Mouse (Mus musculus) intestine, embryonic 14.5 days (tissue): ENCODE results near the gene Nccrp1. TPM values are rescaled to one million over a fixed set of nuclear protein-coding genes. Genes with fewer than 3 reads are reported as not detected.
"Not testable (repeated sequence)": the region's sequence is repeated elsewhere in the genome, so short reads cannot be mapped to it uniquely, and the experiment has no call there.

Experiments
- ATAC-seq: fragments of 200-750 bp; cut with Nextera tagmentation; replicated peaks from 2 replicates; pipeline ENCODE4 v1.8.0; 2017; ENCODE audit warnings: low read depth, moderate number of reproducible peaks, moderate TSS enrichment, moderate library complexity; ENCODE audit not compliant: low FRiP score, low TSS enrichment
- DNase-seq: peaks from one replicate; pipeline ENCODE4 v3.0.0-alpha.2; 2018; ENCODE audit warnings: low spot score
- H3K27ac ChIP-seq: fragments of 300-500 bp; sonication (generic); 2 replicates; pipeline ENCODE4 v1.5.1; 2014; ENCODE audit warnings: low read depth, mild to moderate bottlenecking, control low read depth
- H3K27me3 ChIP-seq: fragments of 300-500 bp; sonication (generic); replicated peaks from 2 replicates; pipeline ENCODE4 v1.6.1; 2014; ENCODE audit warnings: low read length, control low read depth; ENCODE audit not compliant: control insufficient read depth, insufficient read depth
- H3K36me3 ChIP-seq: fragments of 300-500 bp; sonication (generic); 2 replicates; pipeline ENCODE4 v1.6.1; 2014; ENCODE audit warnings: low read length, control low read depth; ENCODE audit not compliant: control insufficient read depth, insufficient read depth
- H3K4me1 ChIP-seq: fragments of 300-500 bp; sonication (generic); replicated peaks from 2 replicates; pipeline ENCODE4 v1.6.1; 2014; ENCODE audit warnings: low read length, control low read depth, mixed read lengths; ENCODE audit not compliant: control insufficient read depth, insufficient read depth
- H3K4me2 ChIP-seq: fragments of 300-500 bp; sonication (generic); 2 replicates; pipeline ENCODE4 v1.6.1; 2014; ENCODE audit warnings: low read length
- H3K4me3 ChIP-seq: fragments of 300-500 bp; sonication (generic); 2 replicates; pipeline ENCODE4 v1.5.1; 2014; ENCODE audit warnings: low read depth, low read length, control low read depth, mixed read lengths
- H3K9ac ChIP-seq: fragments of 300-500 bp; sonication (generic); 2 replicates; pipeline ENCODE4 v1.6.1; 2014; ENCODE audit warnings: mild to moderate bottlenecking, low read length
- H3K9me3 ChIP-seq: fragments of 300-500 bp; sonication (generic); 2 replicates; pipeline ENCODE4 v1.6.1; 2016; ENCODE audit warnings: low read length, control low read depth; ENCODE audit not compliant: control insufficient read depth
- WGBS: fragments of 180-500 bp; shearing (Covaris S2); extraction: QIAGEN DNeasy Blood & Tissue Kit; methylation state at CpG from one replicate; pipeline ENCODE4 v1.1.7; 2014; 5-methylcytosine and 5-hydroxymethylcytosine counted together
- polyA plus RNA-seq: library from polyadenylated mRNA; unstranded; fragments of >200 nt; fragmentation: Nextera tagmentation; extraction: Ambion mirVana; gene quantifications from 2 replicates; pipeline ENCODE4 v1.2.1, GENCODE M21; 2014

Gene Nccrp1
- polyA plus RNA-seq, 1 experiment from 2014 or later = not detected

DNA sequence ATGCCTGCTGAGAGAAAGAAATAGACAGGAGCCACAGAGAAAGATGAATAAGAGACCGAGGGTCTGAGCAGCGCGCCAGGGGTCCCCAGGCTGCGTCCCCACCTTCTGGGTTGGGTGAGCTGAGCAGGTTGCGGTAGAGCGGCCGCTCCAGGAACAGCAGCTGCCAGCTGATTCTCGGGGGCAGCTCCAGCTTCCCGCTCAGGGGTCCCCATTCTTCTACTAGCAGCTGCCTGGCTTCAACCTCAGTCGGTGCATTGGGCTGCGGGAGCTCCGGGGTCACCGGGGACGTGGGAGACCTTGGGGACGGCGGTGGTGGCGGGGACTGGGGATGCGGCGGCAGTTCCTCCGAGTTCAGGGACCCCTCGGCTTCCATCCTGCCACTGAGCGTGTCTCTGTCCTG lies 405 bp downstream of the Nccrp1 start:
- Histone ChIP-seq H3K27ac (no peak overlapping the region), H3K4me3 (peak overlapping the region; percentile 4; the same call in 1 of the 2 replicates), H3K4me2 (peak overlapping the region; percentile 43), H3K4me1 (no peaks in the 10 kb centered on the region), H3K36me3 (no peaks in the 10 kb centered on the region), H3K9ac (no peak overlapping the region), H3K9me3 (no peaks in the 10 kb centered on the region), H3K27me3 (peaks cover 39% of the 10 kb centered on the region)
- ATAC-seq (no peak), DNase-seq (peak; percentile 61)
- WGBS = 4% methylated on average over 22 of the region's 22 CpGs

DNA sequence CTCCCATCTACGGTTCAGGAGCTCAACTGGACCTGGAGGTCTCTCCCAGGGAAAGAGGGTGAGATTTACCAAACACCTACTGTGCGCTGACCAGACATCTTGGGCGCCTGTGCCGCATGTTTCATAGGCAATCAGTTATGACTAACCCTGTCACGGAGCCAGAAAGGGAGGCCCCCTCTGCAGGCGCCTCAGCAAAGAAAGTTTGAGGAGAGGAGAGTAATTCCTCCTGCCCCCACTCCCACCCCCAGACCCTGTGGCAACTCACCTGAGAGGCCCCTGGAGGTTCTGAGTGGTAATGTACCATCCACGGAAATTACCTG lies 1.2 kb downstream of the Nccrp1 start:
- no peaks in the 10 kb centered on the region for H3K36me3 ChIP-seq
- no peak overlapping the region for H3K9ac ChIP-seq
- H3K27me3 ChIP-seq = peaks cover 39% of the 10 kb centered on the region
- H3K4me1 ChIP-seq = no peaks in the 10 kb centered on the region
- 41% methylated on average over 7 of the region's 7 CpGs for WGBS
- no peak overlapping the region for H3K4me2 ChIP-seq
- no peak for DNase-seq
- no peak overlapping the region for H3K27ac ChIP-seq
- no peak overlapping the region for H3K4me3 ChIP-seq
- H3K9me3 ChIP-seq = no peaks in the 10 kb centered on the region
- ATAC-seq = no peak

DNA sequence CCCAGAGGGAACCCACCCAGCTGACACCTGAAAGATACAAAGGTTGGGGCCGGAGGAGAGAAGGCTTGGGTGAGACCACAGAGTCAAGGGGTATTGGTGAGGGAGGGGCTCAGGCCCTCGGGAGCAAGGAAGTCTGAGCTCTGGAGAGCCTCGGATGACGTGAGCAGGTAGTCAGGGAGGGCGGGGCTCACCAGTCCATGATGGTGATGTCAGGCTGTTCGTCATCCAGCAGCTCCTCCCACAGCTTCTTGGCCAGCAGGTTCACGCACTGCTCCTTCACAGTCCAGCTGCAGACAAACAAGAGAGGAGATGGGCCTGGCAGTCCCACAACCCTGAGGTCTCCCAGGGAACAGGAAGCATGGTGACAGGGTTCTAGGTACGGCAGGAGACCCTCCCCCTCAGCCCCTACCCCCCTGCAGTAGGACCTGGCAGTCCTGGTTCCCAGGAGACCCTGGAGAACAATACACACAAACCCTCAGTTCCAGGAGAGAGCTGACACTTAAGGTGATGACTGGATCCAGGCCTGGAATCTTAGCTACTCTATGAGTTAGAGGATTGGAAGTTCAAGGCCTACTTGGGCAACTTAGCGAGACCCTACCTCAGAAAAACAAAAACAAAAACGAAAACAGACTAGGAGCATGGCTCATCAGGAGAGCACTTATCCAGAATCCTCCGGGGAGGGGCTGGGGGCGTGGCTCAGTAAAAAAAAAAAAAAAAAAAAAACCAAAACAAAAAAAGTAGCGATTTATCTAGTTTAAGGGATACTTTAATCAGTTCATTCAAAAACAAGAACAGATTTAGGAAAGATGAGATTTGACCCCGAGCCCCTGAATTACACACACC lies 1.8 kb downstream of the Nccrp1 start:
- WGBS = 26% methylated on average over 14 of the region's 14 CpGs
- peak; percentile 68 for ATAC-seq
- peak; percentile 74 for DNase-seq
- Histone ChIP-seq H3K27me3 (peaks cover 39% of the 10 kb centered on the region), H3K4me2 (no peak overlapping the region), H3K4me3 (no peak overlapping the region), H3K36me3 (no peaks in the 10 kb centered on the region), H3K4me1 (no peaks in the 10 kb centered on the region), H3K9ac (no peak overlapping the region), H3K9me3 (no peaks in the 10 kb centered on the region), H3K27ac (no peak overlapping the region)

DNA sequence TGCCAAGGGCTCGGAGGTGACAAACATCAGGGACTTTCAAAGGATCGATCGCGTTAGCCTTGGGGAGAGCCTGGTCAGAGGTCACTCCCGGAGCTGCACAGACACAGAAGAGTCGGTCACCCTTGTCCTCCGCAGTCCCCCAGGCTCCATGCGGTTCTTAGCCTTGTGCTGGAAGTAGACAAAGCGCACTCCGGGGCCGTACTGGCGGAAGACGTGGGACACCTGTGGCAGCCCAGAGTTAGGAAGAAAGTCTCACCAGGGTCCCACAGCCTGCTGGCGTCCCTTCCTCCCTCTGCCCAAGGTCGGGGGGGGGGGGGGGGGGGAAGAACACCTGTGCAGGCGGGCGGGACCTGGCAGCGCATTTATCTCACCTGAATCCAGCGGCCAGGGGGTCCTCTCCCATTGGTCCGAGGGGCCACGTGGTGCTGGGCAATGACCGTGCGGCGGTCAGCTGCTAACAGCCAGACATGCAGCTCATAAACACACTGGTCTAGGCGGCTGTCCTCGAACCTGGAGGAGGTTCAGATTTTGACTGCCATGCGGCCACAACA lies 2.9 kb downstream of the Nccrp1 start:
- WGBS = 4% methylated on average over 26 of the region's 27 CpGs
- DNase-seq (peak; percentile 69), ATAC-seq (peak; percentile 50; the same call in 1 of the 2 replicates)
- H3K27me3 ChIP-seq = peaks cover 39% of the 10 kb centered on the region
- H3K4me2 ChIP-seq = peak overlapping the region; percentile 34; the same call in 1 of the 2 replicates
- H3K9ac ChIP-seq = no peak overlapping the region
- H3K36me3 ChIP-seq = no peaks in the 10 kb centered on the region
- no peaks in the 10 kb centered on the region for H3K4me1 ChIP-seq
- H3K27ac ChIP-seq = no peak overlapping the region
- no peak overlapping the region; the same call in 1 of the 2 replicates for H3K4me3 ChIP-seq
- no peaks in the 10 kb centered on the region for H3K9me3 ChIP-seq

DNA sequence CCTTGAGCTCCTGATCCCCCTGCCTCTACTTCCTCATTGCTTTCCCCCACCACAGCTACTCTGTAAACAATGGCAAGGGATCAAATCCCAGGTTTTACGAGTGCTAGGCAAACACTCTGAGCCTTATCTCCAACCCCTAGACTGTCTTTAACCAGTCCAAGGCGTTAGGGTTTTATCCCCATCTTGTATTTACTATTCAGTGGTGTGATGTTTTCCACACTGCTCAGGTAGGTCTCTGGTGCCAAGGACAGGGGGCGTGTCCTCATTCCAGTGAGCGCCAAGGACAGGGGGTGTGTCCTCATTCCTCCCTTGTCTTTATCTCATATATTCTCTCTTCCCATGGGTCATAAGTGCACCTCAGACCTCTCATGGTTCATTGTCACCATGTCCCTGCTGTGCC lies 6.5 kb downstream of the Nccrp1 start, which contains the start of gene Sycn:
TSS of gene Sycn (plus strand) at position 360 of the 400 bp plus-strand sequence.
- ATAC-seq = peak; percentile 73
- H3K27me3 ChIP-seq = peaks cover 14% of the 10 kb centered on the region
- no peak within 1 kb of the TSS for H3K4me3 ChIP-seq
- no peak within 1 kb of the TSS for H3K4me2 ChIP-seq
- WGBS = 59% methylated on average over 4 of the region's 4 CpGs
- no peaks in the 10 kb centered on the region for H3K9me3 ChIP-seq
- no peaks in the 10 kb centered on the region for H3K4me1 ChIP-seq
- H3K36me3 ChIP-seq = no peaks in the 10 kb centered on the region
- H3K27ac ChIP-seq = no peak within 1 kb of the TSS
- peak; percentile 53 for DNase-seq
- H3K9ac ChIP-seq = no peak within 1 kb of the TSS

DNA sequence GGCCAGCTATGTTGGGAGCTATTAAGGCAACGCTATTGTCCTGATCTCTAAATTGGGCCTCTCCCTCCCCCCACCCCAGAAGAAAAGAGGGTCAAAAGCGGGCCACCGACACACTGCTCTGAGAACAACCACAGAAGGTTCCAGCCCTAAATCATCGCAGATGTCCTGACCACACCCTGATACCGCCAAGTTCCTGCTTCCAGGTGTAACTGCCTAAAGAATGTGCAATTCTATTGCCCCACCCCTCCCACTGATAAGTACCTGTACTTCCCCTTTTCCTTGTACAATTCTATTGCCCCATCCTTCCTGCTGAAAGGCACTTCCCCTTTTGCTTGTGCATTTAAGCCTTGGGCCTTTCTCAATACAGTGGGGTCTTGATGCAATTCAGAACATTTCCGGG lies 8.2 kb downstream of the Nccrp1 start:
- not testable (repeated sequence) for H3K36me3 ChIP-seq, H3K9ac ChIP-seq, H3K4me3 ChIP-seq, DNase-seq, H3K27ac ChIP-seq, H3K9me3 ChIP-seq, H3K27me3 ChIP-seq, H3K4me2 ChIP-seq, H3K4me1 ChIP-seq, ATAC-seq
- 94% methylated on average over 6 of the region's 6 CpGs for WGBS

DNA sequence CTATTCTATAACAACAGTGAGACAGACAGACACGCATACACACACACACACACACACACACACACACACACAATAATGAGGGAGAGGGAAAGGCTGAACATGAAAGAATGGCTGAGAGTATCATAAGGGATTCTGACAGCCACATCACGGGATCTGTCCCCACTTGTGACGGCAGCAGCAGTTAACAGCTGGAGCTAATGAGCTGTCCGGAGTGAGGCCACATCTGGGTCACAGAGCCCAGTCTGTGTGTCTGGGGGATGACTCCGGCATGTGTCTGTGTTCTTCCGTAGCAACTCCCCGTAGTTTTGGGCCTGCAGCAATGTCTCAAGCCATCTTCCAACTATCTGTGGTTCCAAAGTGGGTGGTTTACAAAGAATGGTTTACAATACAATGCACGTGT lies 15.0 kb downstream of the Nccrp1 start:
- Histone ChIP-seq H3K36me3 (no peaks in the 10 kb centered on the region), H3K4me1 (no peaks in the 10 kb centered on the region; the same call in 1 of the 2 replicates), H3K4me3 (no peak overlapping the region), H3K9ac (no peak overlapping the region), H3K4me2 (no peak overlapping the region), H3K27ac (no peak overlapping the region), H3K27me3 (no peaks in the 10 kb centered on the region), H3K9me3 (no peaks in the 10 kb centered on the region)
- 78% methylated on average over 8 of the region's 8 CpGs for WGBS
- DNase-seq (no peak), ATAC-seq (no peak)

DNA sequence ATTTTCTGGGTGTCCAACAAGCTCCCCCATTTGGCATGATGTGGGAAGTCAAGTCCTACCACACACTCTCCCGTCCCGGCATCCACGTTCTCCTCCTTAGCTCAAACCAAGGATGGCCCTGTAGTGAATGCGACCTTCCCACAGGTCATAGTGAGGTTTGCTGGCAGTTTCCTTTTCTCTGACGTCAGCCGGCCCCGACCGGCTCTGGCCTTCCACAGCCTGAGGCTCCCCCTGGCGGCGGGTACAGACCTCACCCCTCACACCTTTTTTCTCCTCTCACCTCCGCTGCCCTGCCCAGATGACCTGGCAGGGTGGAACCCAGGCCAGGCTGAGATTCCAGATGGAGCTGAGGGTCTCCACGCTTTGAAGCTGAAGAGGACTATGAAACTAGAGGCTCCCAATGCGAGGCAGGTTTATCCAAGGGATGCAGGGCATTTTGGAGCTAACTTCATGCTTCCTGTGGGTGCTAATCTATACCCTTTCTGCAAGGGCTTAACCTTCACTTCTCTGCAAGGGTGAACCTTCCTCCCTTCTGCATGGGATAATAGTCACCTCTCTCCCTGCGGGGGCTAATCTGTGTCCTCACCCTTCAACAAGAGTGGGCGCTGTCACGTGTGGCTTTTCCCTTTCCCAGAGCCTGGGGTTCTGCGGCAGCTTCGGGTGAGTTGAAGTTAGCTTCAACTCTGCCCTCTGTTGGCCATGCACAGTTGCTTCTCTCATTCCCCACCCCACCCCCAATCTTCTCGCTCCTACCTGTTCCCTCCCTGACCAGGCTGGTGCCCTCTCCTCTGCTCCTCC lies 18.9 kb downstream of the Nccrp1 start:
- DNase-seq (peak; percentile 87), ATAC-seq (peak; percentile 79)
- Histone ChIP-seq H3K9me3 (no peaks in the 10 kb centered on the region), H3K4me2 (no peak overlapping the region), H3K4me1 (no peaks in the 10 kb centered on the region; the same call in 1 of the 2 replicates), H3K27ac (no peak overlapping the region), H3K9ac (no peak overlapping the region), H3K27me3 (no peaks in the 10 kb centered on the region), H3K36me3 (no peaks in the 10 kb centered on the region), H3K4me3 (no peak overlapping the region)
- WGBS = 9% methylated on average over 19 of the region's 19 CpGs
